Mouse (Mus musculus): ENCODE measurements at regions not wholly inside any gene's neighbourhood (a gene's known extent, or its start where the extent isn't known, plus 50 kb on each side); places are given as distances from the start of the nearest gene placed in this dataset.

- no peak overlapping the region for H3K9ac ChIP-seq
- H3K9me3 ChIP-seq (replicated peaks): no peaks in the 10 kb centered on the region
- no peak for ATAC-seq (ENCODE audit: low FRiP score)
- H3K4me2 ChIP-seq (replicated peaks): no peak overlapping the region
- H3K36me3 ChIP-seq: no peaks in the 10 kb centered on the region
- H3K27ac ChIP-seq: no peak overlapping the region
- no peak overlapping the region for H3K4me3 ChIP-seq
- no peaks in the 10 kb centered on the region for H3K27me3 ChIP-seq
- H3K4me1 ChIP-seq: no peaks in the 10 kb centered on the region
- WGBS: 83% methylated on average over 2 of the region's 2 CpGs
Observed at GRCm38 (mm10) chr3:143880813-143881212, 324.2 kb downstream of the Lmo4 start.

- ATAC-seq (ENCODE audit: low FRiP score): no peak
- no peaks in the 10 kb centered on the region for H3K9me3 ChIP-seq (replicated peaks)
- H3K27ac ChIP-seq: no peak overlapping the region
- no peak overlapping the region for H3K9ac ChIP-seq
- H3K4me1 ChIP-seq: no peaks in the 10 kb centered on the region
- no peak overlapping the region for H3K4me3 ChIP-seq
- H3K4me2 ChIP-seq (replicated peaks): no peak overlapping the region
- H3K36me3 ChIP-seq: no peaks in the 10 kb centered on the region
- no peaks in the 10 kb centered on the region for H3K27me3 ChIP-seq
- 97% methylated on average over 3 of the region's 3 CpGs for WGBS
Observed at GRCm38 (mm10) chr3:143873876-143874275, 331.1 kb downstream of the Lmo4 start.

- Histone ChIP-seq H3K27me3 (no peaks in the 10 kb centered on the region), H3K4me2 (replicated peaks) (no peak overlapping the region), H3K9ac (no peak overlapping the region), H3K4me1 (0 out of 2 replicates have a peak, but pooled peaks cover 3% of the 10 kb centered on the region), H3K9me3 (replicated peaks) (no peaks in the 10 kb centered on the region), H3K27ac (no peak overlapping the region), H3K4me3 (no peak overlapping the region), H3K36me3 (no peaks in the 10 kb centered on the region)
- 52% methylated on average over 4 of the region's 4 CpGs for WGBS
- 0 out of 2 replicates have a peak, but pooled peaks have one; percentile 21 for ATAC-seq (ENCODE audit: low FRiP score)
Observed at GRCm38 (mm10) chr3:143866521-143866920, 338.5 kb downstream of the Lmo4 start.

- no peak overlapping the region for H3K4me2 ChIP-seq (replicated peaks)
- H3K4me1 ChIP-seq: 0 out of 2 replicates have a peak, but pooled peaks cover 3% of the 10 kb centered on the region
- no peaks in the 10 kb centered on the region for H3K36me3 ChIP-seq
- 55% methylated on average over 7 of the region's 7 CpGs for WGBS
- no peak overlapping the region for H3K9ac ChIP-seq
- H3K9me3 ChIP-seq (replicated peaks): no peaks in the 10 kb centered on the region
- no peak overlapping the region for H3K27ac ChIP-seq
- peak; percentile 67; the same call in 1 of the 2 replicates for ATAC-seq (ENCODE audit: low FRiP score)
- H3K4me3 ChIP-seq: no peak overlapping the region
- no peaks in the 10 kb centered on the region for H3K27me3 ChIP-seq
Observed at GRCm38 (mm10) chr3:143865626-143866025, 339.4 kb downstream of the Lmo4 start.

GRCm38 (mm10) chr3:143864490-143864889, 340.5 kb downstream of the Lmo4 start:
- ATAC-seq (ENCODE audit: low FRiP score): no peak
- Histone ChIP-seq H3K27me3 (no peaks in the 10 kb centered on the region), H3K36me3 (no peaks in the 10 kb centered on the region), H3K9ac (no peak overlapping the region), H3K4me2 (replicated peaks) (no peak overlapping the region), H3K4me3 (no peak overlapping the region), H3K9me3 (replicated peaks) (no peaks in the 10 kb centered on the region), H3K4me1 (0 out of 2 replicates have a peak, but pooled peaks cover 3% of the 10 kb centered on the region), H3K27ac (no peak overlapping the region)
- WGBS: 85% methylated on average over 10 of the region's 10 CpGs

GRCm38 (mm10) chr3:143862531-143862930, 342.5 kb downstream of the Lmo4 start:
- no peak overlapping the region for H3K4me2 ChIP-seq (replicated peaks)
- H3K4me3 ChIP-seq: no peak overlapping the region

GRCm38 (mm10) chr3:143861866-143862265, 343.2 kb downstream of the Lmo4 start:
- H3K4me1 ChIP-seq: 0 out of 2 replicates have a peak, but pooled peaks cover 3% of the 10 kb centered on the region
- H3K27me3 ChIP-seq: no peaks in the 10 kb centered on the region
- no peak overlapping the region for H3K27ac ChIP-seq
- no peaks in the 10 kb centered on the region for H3K36me3 ChIP-seq
- H3K4me2 ChIP-seq (replicated peaks): no peak overlapping the region
- H3K9ac ChIP-seq: no peak overlapping the region
- no peak overlapping the region for H3K4me3 ChIP-seq
- H3K9me3 ChIP-seq (replicated peaks): no peaks in the 10 kb centered on the region
- 71% methylated on average over 4 of the region's 4 CpGs for WGBS
- ATAC-seq (ENCODE audit: low FRiP score): no peak

More at GRCm38 (mm10) chr3:143862531-143862930, 342.5 kb downstream of the Lmo4 start:
- Histone ChIP-seq H3K27ac (peak overlapping the region; percentile 35; the same call in 1 of the 2 replicates), H3K9ac (no peak overlapping the region; the same call in 1 of the 2 replicates), H3K36me3 (no peaks in the 10 kb centered on the region), H3K9me3 (replicated peaks) (no peaks in the 10 kb centered on the region), H3K4me1 (0 out of 2 replicates have a peak, but pooled peaks cover 3% of the 10 kb centered on the region), H3K27me3 (no peaks in the 10 kb centered on the region)
- no peak for ATAC-seq (ENCODE audit: low FRiP score)
- 87% methylated on average over 11 of the region's 11 CpGs for WGBS

- no peak overlapping the region for H3K4me2 ChIP-seq (replicated peaks)
- H3K9ac ChIP-seq: no peak overlapping the region
- 83% methylated on average over 7 of the region's 7 CpGs for WGBS
- no peaks in the 10 kb centered on the region for H3K4me1 ChIP-seq
- no peak overlapping the region for H3K4me3 ChIP-seq
- no peaks in the 10 kb centered on the region for H3K9me3 ChIP-seq (replicated peaks)
- no peaks in the 10 kb centered on the region for H3K36me3 ChIP-seq
- no peak for ATAC-seq (ENCODE audit: low FRiP score)
- H3K27ac ChIP-seq: no peak overlapping the region
- H3K27me3 ChIP-seq: no peaks in the 10 kb centered on the region
Observed at GRCm38 (mm10) chr3:143835611-143836240, 369.3 kb downstream of the Lmo4 start.

- no peaks in the 10 kb centered on the region for H3K27me3 ChIP-seq
- WGBS: 89% methylated on average over 2 of the region's 2 CpGs
- H3K27ac ChIP-seq: no peak overlapping the region
- no peak for ATAC-seq (ENCODE audit: low FRiP score)
- H3K36me3 ChIP-seq: no peaks in the 10 kb centered on the region
- no peak overlapping the region for H3K4me3 ChIP-seq
- no peak overlapping the region for H3K9ac ChIP-seq
- H3K4me1 ChIP-seq: no peaks in the 10 kb centered on the region
- H3K9me3 ChIP-seq (replicated peaks): no peaks in the 10 kb centered on the region
- H3K4me2 ChIP-seq (replicated peaks): no peak overlapping the region
Observed at GRCm38 (mm10) chr3:143834725-143835124, 370.3 kb downstream of the Lmo4 start.

- WGBS: 52% methylated on average over 1 of the region's 1 CpGs
- Histone ChIP-seq H3K4me3 (no peak overlapping the region), H3K4me1 (no peaks in the 10 kb centered on the region), H3K36me3 (no peaks in the 10 kb centered on the region), H3K9ac (no peak overlapping the region), H3K27me3 (no peaks in the 10 kb centered on the region), H3K27ac (no peak overlapping the region), H3K4me2 (replicated peaks) (no peak overlapping the region), H3K9me3 (replicated peaks) (no peaks in the 10 kb centered on the region)
- no peak for ATAC-seq (ENCODE audit: low FRiP score)
Observed at GRCm38 (mm10) chr3:143823395-143823777, 381.6 kb downstream of the Lmo4 start.

GRCm38 (mm10) chr3:143822564-143823394, 382.2 kb downstream of the Lmo4 start:
- no peaks in the 10 kb centered on the region for H3K4me1 ChIP-seq
- ATAC-seq (ENCODE audit: low FRiP score): no peak
- H3K27me3 ChIP-seq: no peaks in the 10 kb centered on the region
- H3K9me3 ChIP-seq (replicated peaks): no peaks in the 10 kb centered on the region
- H3K4me2 ChIP-seq (replicated peaks): no peak overlapping the region
- WGBS: 84% methylated on average over 8 of the region's 8 CpGs
- no peak overlapping the region for H3K9ac ChIP-seq
- no peak overlapping the region for H3K4me3 ChIP-seq
- no peaks in the 10 kb centered on the region for H3K36me3 ChIP-seq
- H3K27ac ChIP-seq: no peak overlapping the region

GRCm38 (mm10) chr3:143807544-143807943, 397.5 kb downstream of the Lmo4 start:
- Histone ChIP-seq H3K4me1 (no peaks in the 10 kb centered on the region), H3K27me3 (no peaks in the 10 kb centered on the region), H3K4me2 (replicated peaks) (no peak overlapping the region), H3K4me3 (no peak overlapping the region), H3K36me3 (no peaks in the 10 kb centered on the region), H3K27ac (no peak overlapping the region), H3K9ac (no peak overlapping the region), H3K9me3 (replicated peaks) (no peaks in the 10 kb centered on the region)
- WGBS: 89% methylated on average over 8 of the region's 8 CpGs
- no peak for ATAC-seq (ENCODE audit: low FRiP score)

Measured in hindbrain, embryonic 12.5 days (tissue).